Mouse (Mus musculus) embryonic fibroblast, embryonic 13.5 days (primary cell): ENCODE measurements around the gene Sdha. TPM values are rescaled to one million over a fixed set of nuclear protein-coding genes. Genes with fewer than 3 reads are reported as not detected.

Experiments used
- H3K27ac ChIP-seq: 2 replicates; pipeline ENCODE4 v1.5.1; 2012; ENCODE audit warnings: low read length, control low read depth, inconsistent platforms; ENCODE audit not compliant: insufficient read depth
- H3K4me1 ChIP-seq: 2 replicates; pipeline ENCODE4 v1.6.1; 2011; ENCODE audit warnings: low read length; ENCODE audit not compliant: control insufficient read depth, insufficient read depth
- H3K4me3 ChIP-seq: 2 replicates; pipeline ENCODE4 v1.5.1; 2011; ENCODE audit warnings: mild to moderate bottlenecking, control low read depth, low read length; ENCODE audit not compliant: insufficient read depth
- CTCF ChIP-seq: IDR thresholded peaks from 2 replicates; pipeline ENCODE4 v1.5.1; 2011; ENCODE audit warnings: mild to moderate bottlenecking, control low read depth, low read length, moderate library complexity, borderline replicate concordance; ENCODE audit not compliant: insufficient read depth
- POLR2A ChIP-seq: IDR thresholded peaks from 2 replicates; pipeline ENCODE4 v1.6.1; 2011; ENCODE audit warnings: low read depth, mild to moderate bottlenecking, control low read depth, low read length, moderate library complexity
- polyA plus RNA-seq: library from polyadenylated mRNA; stranded (reverse); fragments of >200 nt; gene quantifications from 2 replicates; pipeline ENCODE4 v1.2.4, GENCODE M21; 2011; ENCODE audit warnings: low read depth; ENCODE audit not compliant: missing spikeins, insufficient read length

Gene Sdha
- polyA plus RNA-seq, 1 experiment: 225 TPM

- no peak overlapping the region for H3K4me3 ChIP-seq
- peaks cover 6% of the 10 kb centered on the region; the same call in 1 of the 2 replicates for H3K4me1 ChIP-seq
- TF ChIP-seq POLR2A: no peak
- no peak for TF ChIP-seq CTCF
- H3K27ac ChIP-seq: no peak overlapping the region
Measured at GRCm38 (mm10) chr13:74363176-74363858, 13.2 kb upstream of the Sdha start.

DNA sequence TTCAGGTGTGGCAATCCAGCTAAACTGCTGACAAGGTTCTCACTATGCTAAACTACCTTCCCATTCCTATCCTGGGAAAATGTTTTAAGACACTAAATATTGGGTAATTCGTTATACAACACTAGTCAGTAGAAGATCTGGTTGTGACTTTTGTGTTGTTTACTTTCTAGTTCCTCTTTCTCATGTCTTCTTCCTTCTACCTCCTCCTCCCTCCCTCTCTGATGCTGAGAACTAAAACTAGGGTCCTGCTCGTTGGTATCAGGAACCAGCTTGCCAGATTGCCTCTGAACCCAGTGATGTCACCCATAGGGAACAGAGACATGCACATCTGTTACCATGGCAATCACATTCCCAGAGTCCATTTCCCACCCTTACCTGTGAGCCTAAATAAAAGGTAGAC, 12.1 kb upstream of the Sdha start:
- H3K4me3 ChIP-seq: no peak overlapping the region
- TF ChIP-seq CTCF (no peak), POLR2A (no peak)
- H3K27ac ChIP-seq: no peak overlapping the region
- H3K4me1 ChIP-seq: peaks cover 6% of the 10 kb centered on the region; the same call in 1 of the 2 replicates

DNA sequence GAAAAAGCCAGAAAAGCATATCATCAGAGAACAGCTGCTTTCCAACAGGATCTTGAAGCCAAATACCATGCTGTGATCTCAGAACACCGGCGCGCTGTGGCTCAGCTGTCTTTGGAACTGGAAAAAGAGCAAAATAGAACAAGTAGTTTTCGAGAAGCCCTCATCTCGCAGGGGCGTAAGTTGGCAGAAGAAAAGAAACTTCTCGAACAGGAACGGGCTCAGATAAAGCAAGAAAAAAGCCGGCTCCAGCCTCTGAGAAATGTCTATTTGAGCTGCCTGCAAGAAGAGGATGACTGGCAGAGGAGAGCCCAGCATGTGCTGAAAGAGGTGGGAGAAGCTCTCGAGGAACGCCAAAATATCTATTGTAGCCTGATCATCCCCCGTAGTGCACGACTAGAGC, 6.4 kb upstream of the Sdha start:
- H3K4me1 ChIP-seq: no peaks in the 10 kb centered on the region
- TF ChIP-seq CTCF: no peak
- no peak for TF ChIP-seq POLR2A
- no peak overlapping the region for H3K27ac ChIP-seq
- H3K4me3 ChIP-seq: no peak overlapping the region

- H3K4me1 ChIP-seq: peaks cover 5% of the 10 kb centered on the region; the same call in 1 of the 2 replicates
- no peak overlapping the region for H3K27ac ChIP-seq
- peak overlapping the region; percentile 79 for H3K4me3 ChIP-seq
- TF ChIP-seq POLR2A: no peak
- TF ChIP-seq CTCF: no peak
Measured at GRCm38 (mm10) chr13:74350435-74350906, 391 bp upstream of the Sdha start.

DNA sequence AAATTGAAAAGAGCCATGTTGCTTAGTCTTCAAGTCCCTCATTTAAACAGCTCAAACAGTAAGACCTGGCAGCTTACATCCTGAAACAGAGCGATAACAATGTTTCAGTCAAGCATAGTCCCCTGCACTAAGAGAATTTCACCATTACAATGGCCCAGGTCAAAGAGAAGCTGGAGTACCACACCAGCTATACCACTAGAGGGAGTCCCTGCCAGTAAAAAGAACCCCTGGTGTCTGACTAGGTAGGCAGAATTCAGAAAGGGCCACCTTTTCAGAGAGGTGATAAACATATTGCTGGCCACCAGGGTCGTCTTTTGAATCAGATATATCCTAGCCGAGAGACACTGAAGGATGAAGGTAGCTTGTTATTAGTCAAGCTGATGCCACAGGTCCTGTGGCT, 9.0 kb downstream of the Sdha start:
- Histone ChIP-seq H3K4me3 (no peak overlapping the region), H3K27ac (no peak overlapping the region), H3K4me1 (no peaks in the 10 kb centered on the region)
- TF ChIP-seq CTCF (no peak), POLR2A (no peak)

- Histone ChIP-seq H3K4me1 (no peaks in the 10 kb centered on the region), H3K27ac (no peak overlapping the region), H3K4me3 (no peak overlapping the region)
- TF ChIP-seq POLR2A (no peak), CTCF (no peak)
Measured at GRCm38 (mm10) chr13:74329321-74329720, 20.8 kb downstream of the Sdha start.

GRCm38 (mm10) chr13:74317170-74317849, 32.8 kb downstream of the Sdha start, which contains the start of gene Pdcd6:
Gene Pdcd6 (minus strand): TSS chr13:74317580.
- peak within 1 kb of the TSS; percentile 81 for H3K4me3 ChIP-seq
- H3K4me1 ChIP-seq: no peaks in the 10 kb centered on the region
- TF ChIP-seq POLR2A (peak; percentile 77), CTCF (no peak)
- H3K27ac ChIP-seq: no peak within 1 kb of the TSS

- no peaks in the 10 kb centered on the region for H3K4me1 ChIP-seq
- TF ChIP-seq POLR2A (no peak), CTCF (no peak)
- H3K4me3 ChIP-seq: peak overlapping the region; percentile 81
- no peak overlapping the region for H3K27ac ChIP-seq
Measured at GRCm38 (mm10) chr13:74316789-74317169, 33.3 kb downstream of the Sdha start.

DNA sequence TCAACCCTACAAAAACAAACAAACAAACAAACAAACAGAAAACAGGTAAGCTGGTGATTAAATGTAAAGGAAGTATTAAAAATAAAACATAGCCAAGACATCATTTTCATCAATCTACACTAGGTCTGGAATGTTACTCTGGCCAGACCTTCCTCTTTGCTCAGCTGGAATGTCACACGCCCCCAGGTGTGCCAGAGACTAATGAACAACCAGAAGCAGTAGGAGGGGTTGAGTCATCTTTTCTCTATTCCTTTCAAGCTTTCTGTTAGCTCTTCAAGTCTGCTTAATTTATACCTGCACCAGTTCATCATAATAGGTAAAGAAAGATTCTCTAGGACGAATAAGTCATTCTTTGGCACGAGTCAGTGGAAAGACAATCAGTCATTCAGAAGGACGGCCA, 33.7 kb downstream of the Sdha start:
- TF ChIP-seq POLR2A: no peak
- TF ChIP-seq CTCF: no peak
- Histone ChIP-seq H3K4me3 (peak overlapping the region; percentile 81), H3K27ac (no peak overlapping the region), H3K4me1 (no peaks in the 10 kb centered on the region)

GRCm38 (mm10) chr13:74314616-74315015, 35.5 kb downstream of the Sdha start:
- Histone ChIP-seq H3K27ac (no peak overlapping the region), H3K4me3 (no peak overlapping the region), H3K4me1 (no peaks in the 10 kb centered on the region)
- TF ChIP-seq POLR2A: no peak
- no peak for TF ChIP-seq CTCF
